Mouse (Mus musculus) neutrophil, adult 83 days (primary cell): Measurements from ENCODE around the gene Hspb7. TPM values are rescaled to one million over a fixed set of nuclear protein-coding genes. Genes with fewer than 3 reads are reported as not detected.

Experiments used
- total RNA-seq, 2 experiments: library from RNA; stranded (reverse); gene quantifications; one replicate each; pipeline ENCODE4 v1.2.4; 2023

Gene Hspb7
- total RNA-seq: under 1 TPM in 1 of 2 experiments, not detected in 1; 0.46 TPM

DNA sequence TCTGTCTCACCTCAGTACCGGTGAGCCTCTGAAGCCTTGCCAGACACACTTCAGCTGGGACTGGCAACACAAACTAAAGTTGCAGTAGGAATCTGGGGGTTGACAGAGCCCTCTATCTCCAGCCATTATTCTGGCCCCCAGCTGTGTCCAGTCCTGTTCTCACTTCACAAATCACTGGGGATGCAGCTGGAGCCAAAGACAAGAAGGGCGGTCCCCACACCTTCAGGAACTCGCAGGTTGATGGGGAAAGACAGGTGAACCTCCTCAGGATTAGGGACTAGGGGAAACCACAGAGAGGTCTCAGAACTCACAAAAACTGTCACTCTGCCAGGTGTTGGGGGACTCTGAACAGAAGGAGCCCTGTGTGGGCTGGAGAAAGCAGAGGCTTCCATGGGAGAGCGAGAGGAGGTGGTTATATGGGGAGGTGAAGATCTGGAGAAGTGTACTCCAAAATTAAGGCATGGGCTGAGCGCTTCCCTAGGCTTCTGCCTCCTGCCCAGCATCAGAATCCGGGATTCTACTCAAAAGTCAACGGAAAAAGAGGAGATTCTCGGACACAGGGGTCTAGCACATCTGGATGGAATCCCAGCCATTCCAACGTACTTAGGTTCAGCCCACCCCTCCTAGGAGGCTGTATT, at the start of gene Hspb7:
TSS of gene Hspb7 (plus strand) at position 588 of the 638 bp plus-strand sequence.

DNA sequence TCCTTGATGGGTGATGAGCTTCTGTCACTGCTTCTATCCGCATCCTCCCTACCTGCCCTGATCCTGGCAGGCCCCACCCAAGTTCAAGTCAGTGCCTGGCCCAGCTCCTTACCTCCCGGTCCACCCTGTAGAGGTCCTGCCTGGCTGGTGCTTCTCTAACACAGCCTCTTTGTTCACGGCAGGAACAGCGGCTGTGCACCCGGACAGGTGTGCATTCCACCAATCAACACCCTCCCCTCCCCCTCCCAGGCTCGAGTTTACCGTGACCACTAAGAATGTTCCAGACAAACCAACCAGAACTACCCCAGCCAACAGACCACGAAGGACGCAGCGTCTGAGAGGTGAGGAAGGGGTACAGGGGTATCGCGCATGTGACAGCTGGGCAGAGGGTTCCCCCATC, 22.0 kb upstream of the Hspb7 start, which contains the start of gene Clcnka:
TSS of gene Clcnka (minus strand) at position 180 of the 400 bp plus-strand sequence.

GRCm38 (mm10) chr4:141415924-141416323, 4.7 kb upstream of the Hspb7 start, which contains the start of gene Clcnkb:
Clcnkb (minus strand) TSS chr4:141416014.

DNA sequence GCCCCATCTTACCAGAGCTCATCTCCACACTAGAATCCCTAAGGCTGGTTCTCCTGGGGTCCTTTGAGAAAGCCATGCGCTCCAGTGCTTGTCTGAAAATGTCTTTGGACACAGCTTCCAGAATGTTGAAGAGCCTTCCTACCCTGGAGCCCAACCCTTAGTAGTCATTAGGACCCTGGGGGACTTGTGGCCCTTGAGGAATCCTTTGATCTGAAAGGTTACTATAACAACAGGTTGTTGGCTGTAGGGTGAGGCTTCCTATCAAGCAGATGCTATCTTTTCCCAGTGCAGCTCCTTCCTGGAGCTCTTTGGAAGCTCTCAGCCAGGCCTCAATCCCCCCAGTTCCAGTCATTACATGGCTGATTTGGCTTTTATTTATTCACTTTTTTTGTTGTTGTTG, 15.4 kb downstream of the Hspb7 start, which contains the start of gene Srarp:
TSS of gene Srarp (minus strand) at position 132 of the 400 bp plus-strand sequence.

GRCm38 (mm10) chr4:141444451-141445327, 24.1 kb downstream of the Hspb7 start, which contains the start of gene Zbtb17:
Zbtb17 (plus strand) TSS chr4:141444654.

Other genes with a start within 250 kb of the Hspb7 start
- gene Rsg1, start 206.8 kb upstream of the Hspb7 start, total RNA-seq: 1 to 10 TPM; 1.4 to 3.7 TPM
- not detected for gene Arhgef19, start 181.3 kb upstream of the Hspb7 start, total RNA-seq
- gene Epha2, start 119.5 kb upstream of the Hspb7 start, total RNA-seq: 1 to 10 TPM in 1 of 2 experiments, under 1 TPM in 1; 0.99 to 1.4 TPM
- not detected for gene Fam131c, start 52.6 kb upstream of the Hspb7 start, total RNA-seq
- gene Clcnka, start 22.1 kb upstream of the Hspb7 start, total RNA-seq: not detected
- not detected for gene Clcnkb, start 4.8 kb upstream of the Hspb7 start, total RNA-seq
- gene Srarp, start 15.3 kb downstream of the Hspb7 start, total RNA-seq: not detected
- 10 to 100 TPM; 18.5 to 24.3 TPM for gene Zbtb17, start 23.9 kb downstream of the Hspb7 start, total RNA-seq
- gene Spen, start 117.8 kb downstream of the Hspb7 start, total RNA-seq: 10 to 100 TPM; 82.0 to 96.2 TPM
- under 1 TPM in 1 of 2 experiments, not detected in 1; 0.42 TPM for gene Fblim1, start 185.3 kb downstream of the Hspb7 start, total RNA-seq
- gene Tmem82, start 197.9 kb downstream of the Hspb7 start, total RNA-seq: not detected
- gene Slc25a34, start 203.0 kb downstream of the Hspb7 start, total RNA-seq: not detected
- 10 to 100 TPM; 25.6 to 26.4 TPM for gene Plekhm2, start 244.1 kb downstream of the Hspb7 start, total RNA-seq